Mouse (Mus musculus): ENCODE results near the gene Cdh23. TPM values are rescaled to one million over a fixed set of nuclear protein-coding genes. Genes with fewer than 3 reads are reported as not detected.

The Cdh23 gene
- total and polyA plus RNA-seq, 3 experiments = 4.7 to 7.7 (median 7.0) TPM

DNA sequence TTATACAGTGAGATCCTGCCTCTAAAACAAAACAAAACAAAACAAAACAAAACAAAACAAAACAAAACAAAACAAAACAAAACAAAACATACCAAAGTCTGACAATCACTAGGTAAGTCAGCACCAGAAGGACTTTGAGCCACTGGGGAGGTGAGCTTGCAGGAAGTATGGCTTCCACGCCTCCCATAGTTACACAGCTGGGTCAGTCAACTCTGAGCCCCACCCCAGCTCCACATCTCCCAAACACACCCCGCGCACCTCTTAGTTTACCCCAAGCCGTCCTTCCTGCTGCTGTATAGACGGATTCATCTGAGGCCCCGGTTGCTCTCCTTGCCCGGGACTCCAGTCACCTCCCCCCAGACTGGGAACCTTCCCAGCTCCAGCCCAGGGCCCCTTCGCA is 241.1 kb downstream of the Cdh23 start:
- Histone ChIP-seq H3K27me3 (ENCODE audit: control insufficient read depth, insufficient read depth, low read length) (no peaks in the 10 kb centered on the region), H3K36me3 (ENCODE audit: control insufficient read depth, insufficient read depth, low read length) (no peaks in the 10 kb centered on the region), H3K4me1 (ENCODE audit: control insufficient read depth, insufficient read depth, low read length) (no peaks in the 10 kb centered on the region), H3K4me3 (no peak overlapping the region), H3K9ac (ENCODE audit: low read depth, low read length) (no peak overlapping the region), H3K79me2 (replicated peaks; ENCODE audit: control insufficient read depth, insufficient read depth, low read length) (no peaks in the 10 kb centered on the region), H3K27ac (no peak overlapping the region)
- TF ChIP-seq EP300 (IDR thresholded peaks at IDR 0.05; ENCODE audit: insufficient read depth, low read depth, low read length) = no peak
- DNase-seq = no peak
- intact Hi-C loops (cut with DNase I) = no loop called here
- 80% methylated on average over 8 of the region's 8 CpGs for WGBS

DNA sequence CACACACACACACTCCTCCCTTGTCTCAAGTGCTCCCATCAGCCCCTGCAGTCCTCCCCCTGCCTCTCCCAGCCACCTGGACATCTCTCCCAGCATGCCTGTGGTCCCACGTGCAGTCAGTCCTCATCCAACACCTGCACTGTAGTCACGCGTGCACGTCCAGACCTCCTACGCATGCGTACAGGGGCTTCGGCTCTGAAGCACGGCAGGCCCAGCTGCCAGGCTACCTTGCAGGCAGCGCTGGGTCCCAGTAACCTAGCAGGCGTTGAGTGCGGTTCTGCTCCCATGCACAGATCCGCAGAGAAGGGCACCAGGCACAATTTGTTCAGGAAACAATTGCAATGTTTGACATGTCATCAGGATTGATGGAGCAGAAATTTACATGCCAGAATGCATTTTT is 249.1 kb downstream of the Cdh23 start:
- WGBS = 86% methylated on average over 12 of the region's 12 CpGs
- Histone ChIP-seq H3K9ac (ENCODE audit: low read depth, low read length) (no peak overlapping the region), H3K4me3 (no peak overlapping the region), H3K79me2 (replicated peaks; ENCODE audit: control insufficient read depth, insufficient read depth, low read length) (no peaks in the 10 kb centered on the region), H3K4me1 (ENCODE audit: control insufficient read depth, insufficient read depth, low read length) (no peaks in the 10 kb centered on the region), H3K27ac (no peak overlapping the region), H3K36me3 (ENCODE audit: control insufficient read depth, insufficient read depth, low read length) (no peaks in the 10 kb centered on the region), H3K27me3 (ENCODE audit: control insufficient read depth, insufficient read depth, low read length) (no peaks in the 10 kb centered on the region)
- TF ChIP-seq CTCF (IDR thresholded peaks at IDR 0.05) (no peak), EP300 (IDR thresholded peaks at IDR 0.05; ENCODE audit: insufficient read depth, low read depth, low read length) (no peak), POLR2A (IDR thresholded peaks at IDR 0.05; ENCODE audit: insufficient read depth, low read depth, low read length) (no peak)
- DNase-seq = no peak
- intact Hi-C loops (cut with DNase I) = no loop called here

DNA sequence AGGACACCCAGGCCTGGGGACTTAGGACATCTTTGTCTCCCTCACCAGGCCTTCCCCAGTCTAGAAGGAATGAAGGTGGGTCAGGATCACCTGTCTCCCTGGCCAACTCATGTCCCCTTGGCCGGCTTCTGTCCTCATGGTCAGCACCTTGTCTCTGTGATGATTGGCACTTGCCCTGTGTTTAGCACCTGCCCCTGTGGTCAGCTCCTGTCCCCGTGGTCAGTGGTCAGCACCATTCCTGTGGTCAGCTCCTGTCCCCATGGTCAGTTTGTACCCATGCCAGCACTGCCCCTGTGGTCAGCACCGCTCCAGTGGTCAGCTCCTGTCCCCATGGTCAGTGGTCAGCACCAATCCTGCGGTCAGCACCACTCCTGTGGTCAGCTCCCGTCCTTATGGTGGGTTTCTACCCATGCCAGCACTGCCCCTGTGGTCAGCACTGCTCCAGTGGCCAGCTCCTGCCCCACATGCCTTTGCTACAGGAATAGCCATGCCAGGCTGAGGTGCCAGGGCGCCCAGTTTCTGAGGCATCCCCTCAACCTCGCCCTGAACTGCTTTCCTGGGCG is 251.2 kb downstream of the Cdh23 start:
- H3K27me3 ChIP-seq (ENCODE audit: control insufficient read depth, insufficient read depth, low read length) = no peaks in the 10 kb centered on the region
- TF ChIP-seq EP300 (IDR thresholded peaks at IDR 0.05; ENCODE audit: insufficient read depth, low read depth, low read length) = no peak
- no peak for TF ChIP-seq CTCF (IDR thresholded peaks at IDR 0.05)
- no peak for TF ChIP-seq POLR2A (IDR thresholded peaks at IDR 0.05; ENCODE audit: insufficient read depth, low read depth, low read length)
- peak; percentile 4 to 23 for DNase-seq
- H3K4me3 ChIP-seq = no peak overlapping the region
- H3K79me2 ChIP-seq (replicated peaks; ENCODE audit: control insufficient read depth, insufficient read depth, low read length) = no peaks in the 10 kb centered on the region
- H3K27ac ChIP-seq = no peak overlapping the region
- no peaks in the 10 kb centered on the region for H3K4me1 ChIP-seq (ENCODE audit: control insufficient read depth, insufficient read depth, low read length)
- H3K36me3 ChIP-seq (ENCODE audit: control insufficient read depth, insufficient read depth, low read length) = no peaks in the 10 kb centered on the region
- WGBS = 67% methylated on average over 8 of the region's 8 CpGs
- H3K9ac ChIP-seq (ENCODE audit: low read depth, low read length) = no peak overlapping the region
- intact Hi-C loops (cut with DNase I) = no loop called here

- WGBS = 6% methylated on average over 2 of the region's 2 CpGs
- H3K4me1 ChIP-seq (ENCODE audit: control insufficient read depth, insufficient read depth, low read length) = no peaks in the 10 kb centered on the region
- no peaks in the 10 kb centered on the region for H3K79me2 ChIP-seq (replicated peaks; ENCODE audit: control insufficient read depth, insufficient read depth, low read length)
- H3K27me3 ChIP-seq (ENCODE audit: control insufficient read depth, insufficient read depth, low read length) = no peaks in the 10 kb centered on the region
- intact Hi-C loops (cut with DNase I) = no loop called here
- TF ChIP-seq EP300 (IDR thresholded peaks at IDR 0.05; ENCODE audit: insufficient read depth, low read depth, low read length) (no peak), CTCF (IDR thresholded peaks at IDR 0.05) (peak; percentile 49), POLR2A (IDR thresholded peaks at IDR 0.05; ENCODE audit: insufficient read depth, low read depth, low read length) (no peak)
- no peaks in the 10 kb centered on the region for H3K36me3 ChIP-seq (ENCODE audit: control insufficient read depth, insufficient read depth, low read length)
- DNase-seq = no peak
- no peak overlapping the region for H3K4me3 ChIP-seq
- H3K27ac ChIP-seq = no peak overlapping the region
- H3K9ac ChIP-seq (ENCODE audit: low read depth, low read length) = no peak overlapping the region
These were observed 253.2 kb downstream of the Cdh23 start for GRCm38 (mm10) chr10:60443078-60443477.

GRCm38 (mm10) chr10:60442321-60442720 is 254.0 kb downstream of the Cdh23 start:
- intact Hi-C loops (cut with DNase I) = no loop called here
- H3K4me1 ChIP-seq (ENCODE audit: control insufficient read depth, insufficient read depth, low read length) = no peaks in the 10 kb centered on the region
- H3K4me3 ChIP-seq = no peak overlapping the region
- TF ChIP-seq CTCF (IDR thresholded peaks at IDR 0.05) (no peak), POLR2A (IDR thresholded peaks at IDR 0.05; ENCODE audit: insufficient read depth, low read depth, low read length) (no peak), EP300 (IDR thresholded peaks at IDR 0.05; ENCODE audit: insufficient read depth, low read depth, low read length) (no peak)
- 73% methylated on average over 4 of the region's 4 CpGs for WGBS
- H3K27me3 ChIP-seq (ENCODE audit: control insufficient read depth, insufficient read depth, low read length) = no peaks in the 10 kb centered on the region
- DNase-seq = no peak
- no peak overlapping the region for H3K9ac ChIP-seq (ENCODE audit: low read depth, low read length)
- H3K27ac ChIP-seq = no peak overlapping the region
- H3K79me2 ChIP-seq (replicated peaks; ENCODE audit: control insufficient read depth, insufficient read depth, low read length) = no peaks in the 10 kb centered on the region
- H3K36me3 ChIP-seq (ENCODE audit: control insufficient read depth, insufficient read depth, low read length) = no peaks in the 10 kb centered on the region

DNA sequence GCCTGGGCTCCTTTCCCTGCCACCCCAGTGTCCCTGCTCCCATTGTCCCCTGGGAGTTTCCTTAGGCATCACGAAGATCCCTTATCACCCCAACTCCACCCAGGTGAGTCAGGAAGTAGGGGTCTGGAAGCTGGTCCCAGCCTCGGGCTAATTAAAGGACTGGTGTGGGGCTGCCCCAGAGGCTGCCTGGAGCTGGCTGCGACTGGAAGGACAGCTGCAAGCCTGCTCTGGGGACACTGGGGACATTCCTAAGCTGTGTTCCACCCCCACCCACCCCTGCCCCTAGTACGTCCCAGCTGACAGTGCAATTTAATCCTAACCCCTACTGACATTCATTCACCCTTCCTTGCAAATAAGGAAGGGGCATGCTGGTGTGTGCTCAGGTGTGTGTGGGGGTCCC is 263.6 kb downstream of the Cdh23 start:
- no peak overlapping the region for H3K9ac ChIP-seq (ENCODE audit: low read depth, low read length)
- H3K4me1 ChIP-seq (ENCODE audit: control insufficient read depth, insufficient read depth, low read length) = no peaks in the 10 kb centered on the region
- H3K36me3 ChIP-seq (ENCODE audit: control insufficient read depth, insufficient read depth, low read length) = no peaks in the 10 kb centered on the region
- DNase-seq = no peak
- H3K27ac ChIP-seq = no peak overlapping the region
- intact Hi-C loops (cut with DNase I) = no loop called here
- H3K79me2 ChIP-seq (replicated peaks; ENCODE audit: control insufficient read depth, insufficient read depth, low read length) = no peaks in the 10 kb centered on the region
- WGBS = 26% methylated on average over 4 of the region's 4 CpGs
- H3K27me3 ChIP-seq (ENCODE audit: control insufficient read depth, insufficient read depth, low read length) = no peaks in the 10 kb centered on the region
- no peak overlapping the region for H3K4me3 ChIP-seq
- no peak for TF ChIP-seq EP300 (IDR thresholded peaks at IDR 0.05; ENCODE audit: insufficient read depth, low read depth, low read length)

Measured in heart, adult 2 months (tissue).